Mouse (Mus musculus): ENCODE measurements around the gene Naa80.
"Not testable (repeated sequence)": the region's sequence is repeated elsewhere in the genome, so short reads cannot be mapped to it uniquely, and the experiment has no call there.

The Naa80 gene

DNA sequence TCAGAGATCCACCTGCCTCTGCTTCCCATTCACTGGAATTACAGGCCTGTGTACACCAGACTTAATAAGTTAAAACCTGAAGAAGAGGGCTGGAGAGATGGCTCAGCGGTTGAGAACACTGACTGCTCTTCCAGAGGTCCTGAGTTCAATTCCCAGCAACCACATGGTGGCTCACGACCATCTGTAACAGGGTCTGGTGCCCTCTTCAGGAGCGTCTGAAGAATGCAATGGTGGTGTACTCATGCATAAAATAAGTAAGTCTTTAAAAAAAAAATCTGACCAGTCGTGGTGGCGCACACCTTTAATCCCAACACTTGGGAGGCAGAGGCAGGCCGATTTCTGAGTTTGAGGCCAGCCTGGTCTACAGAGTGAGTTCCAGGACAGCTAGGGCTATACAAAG, 4.9 kb upstream of the Naa80 start:
- not testable (repeated sequence) for DNase-seq

DNA sequence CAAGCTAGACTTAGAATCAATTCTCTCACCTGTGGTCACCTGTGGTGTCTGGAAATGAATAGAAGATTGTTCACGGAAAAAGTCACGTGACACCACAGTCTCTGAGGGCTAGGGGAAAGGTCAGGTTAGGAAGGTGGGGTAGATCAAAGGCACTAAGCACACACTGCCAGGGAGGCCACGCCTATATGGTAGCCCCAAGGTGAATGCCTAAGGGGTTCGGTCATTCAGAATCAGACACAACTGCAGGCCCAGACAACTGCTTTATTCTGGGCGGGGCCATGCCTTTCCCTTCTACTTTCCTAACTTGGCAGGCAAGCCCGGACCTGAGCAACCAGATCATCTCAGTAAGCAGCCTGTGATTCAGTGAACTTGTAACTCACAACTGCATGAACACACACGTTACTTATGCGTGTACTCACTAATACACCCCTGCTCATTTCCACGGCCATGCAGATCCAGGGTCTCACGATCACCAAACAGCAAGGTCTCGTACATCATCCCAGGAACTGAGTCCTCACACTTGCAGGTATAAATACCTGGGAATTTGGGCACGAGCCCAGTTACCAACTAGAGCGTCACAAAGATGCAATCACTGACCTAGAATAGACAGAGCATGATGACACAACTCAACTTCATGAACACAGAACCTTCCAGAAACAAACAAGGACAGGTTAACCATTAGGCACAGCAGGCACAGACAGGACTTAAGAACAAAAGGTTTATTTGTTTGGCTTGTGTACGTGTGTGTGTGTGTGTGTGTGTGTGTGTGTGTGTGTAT, 2.9 kb upstream of the Naa80 start:
- no peak for DNase-seq

DNA sequence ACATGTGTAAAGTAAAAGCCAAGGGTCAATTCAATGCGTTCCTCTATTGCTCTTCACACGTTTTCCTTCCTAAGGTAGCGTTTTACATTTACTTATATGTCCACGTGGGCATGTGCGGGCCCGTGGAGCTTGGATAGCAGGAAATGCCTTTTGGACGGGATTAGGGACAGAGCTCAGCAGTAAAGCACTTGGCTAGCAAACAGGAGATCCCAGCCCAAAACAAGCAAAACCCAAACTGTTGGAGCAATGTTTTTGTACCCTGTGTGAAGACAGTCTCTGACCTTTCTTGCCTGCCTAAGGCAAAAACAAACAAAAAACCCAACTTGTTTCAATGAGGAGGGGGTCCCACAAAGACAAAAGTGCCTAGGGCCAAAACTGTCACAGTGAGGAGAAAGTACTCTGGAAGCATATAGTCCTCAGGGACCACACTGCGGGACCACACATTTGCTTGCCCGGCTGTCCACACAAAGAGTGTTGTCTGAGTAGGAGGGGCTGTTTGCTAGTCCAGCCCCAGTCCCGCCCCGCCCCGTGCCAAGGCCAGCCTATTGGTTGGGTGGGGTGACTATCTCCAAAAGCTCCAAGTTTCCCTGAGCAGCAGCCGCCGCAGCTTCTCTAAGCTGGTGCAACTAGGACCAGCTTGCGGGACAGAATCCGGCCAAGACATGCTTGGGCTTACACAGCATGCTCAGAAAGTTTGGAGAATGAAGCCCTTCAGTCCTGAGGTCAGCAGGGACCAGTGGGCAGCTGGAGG, 2.2 kb upstream of the Naa80 start, which contains the start of gene Hyal1:
Gene Hyal1, plus strand, starts transcription at position 571 of the 751 bp plus-strand sequence.
- DNase-seq: no peak

DNA sequence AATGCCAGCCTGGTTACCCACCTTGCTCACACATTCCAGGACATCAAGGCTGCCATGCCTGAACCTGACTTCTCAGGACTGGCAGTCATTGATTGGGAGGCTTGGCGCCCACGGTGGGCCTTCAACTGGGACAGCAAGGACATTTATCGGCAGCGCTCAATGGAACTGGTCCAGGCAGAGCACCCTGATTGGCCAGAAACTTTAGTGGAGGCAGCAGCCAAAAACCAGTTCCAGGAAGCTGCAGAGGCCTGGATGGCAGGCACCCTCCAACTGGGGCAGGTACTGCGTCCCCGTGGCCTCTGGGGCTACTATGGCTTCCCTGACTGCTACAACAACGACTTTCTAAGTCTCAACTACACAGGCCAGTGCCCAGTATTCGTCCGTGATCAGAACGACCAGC, 816 bp upstream of the Naa80 start:
- no peak for DNase-seq

DNA sequence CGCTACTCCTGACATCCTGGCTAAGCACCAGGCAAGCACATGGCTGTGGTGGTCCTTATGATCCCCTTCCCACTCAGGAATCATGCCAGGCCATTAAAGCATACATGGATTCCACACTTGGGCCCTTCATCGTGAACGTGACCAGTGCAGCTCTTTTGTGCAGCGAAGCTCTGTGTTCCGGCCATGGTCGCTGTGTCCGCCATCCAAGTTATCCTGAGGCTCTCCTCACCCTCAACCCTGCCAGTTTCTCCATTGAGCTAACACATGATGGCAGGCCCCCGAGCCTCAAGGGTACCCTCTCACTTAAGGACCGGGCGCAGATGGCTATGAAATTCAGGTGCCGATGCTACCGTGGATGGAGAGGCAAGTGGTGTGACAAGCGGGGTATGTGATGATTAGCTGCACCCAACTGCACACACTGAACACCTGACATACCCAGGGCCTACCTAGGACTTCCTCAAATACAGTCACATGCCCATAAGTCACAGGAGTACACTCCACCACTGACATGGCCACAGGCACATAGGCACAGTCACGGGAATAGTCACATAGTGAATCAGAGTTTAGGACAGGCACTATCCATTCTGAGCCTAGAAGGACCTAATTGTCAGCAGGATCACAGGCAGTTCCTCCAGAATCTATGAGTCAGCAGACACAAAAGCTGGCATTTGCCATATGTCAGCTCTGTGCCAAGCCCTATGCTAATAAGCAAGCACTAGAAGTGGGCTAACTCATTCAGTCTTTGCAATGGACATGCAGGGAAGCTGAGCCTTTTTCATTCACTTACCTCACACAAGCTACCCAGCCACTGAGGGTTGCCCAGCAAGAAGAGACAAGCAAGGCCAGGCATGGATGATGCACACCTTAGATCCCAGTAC, 575 bp downstream of the Naa80 start:
- DNase-seq: no peak

DNA sequence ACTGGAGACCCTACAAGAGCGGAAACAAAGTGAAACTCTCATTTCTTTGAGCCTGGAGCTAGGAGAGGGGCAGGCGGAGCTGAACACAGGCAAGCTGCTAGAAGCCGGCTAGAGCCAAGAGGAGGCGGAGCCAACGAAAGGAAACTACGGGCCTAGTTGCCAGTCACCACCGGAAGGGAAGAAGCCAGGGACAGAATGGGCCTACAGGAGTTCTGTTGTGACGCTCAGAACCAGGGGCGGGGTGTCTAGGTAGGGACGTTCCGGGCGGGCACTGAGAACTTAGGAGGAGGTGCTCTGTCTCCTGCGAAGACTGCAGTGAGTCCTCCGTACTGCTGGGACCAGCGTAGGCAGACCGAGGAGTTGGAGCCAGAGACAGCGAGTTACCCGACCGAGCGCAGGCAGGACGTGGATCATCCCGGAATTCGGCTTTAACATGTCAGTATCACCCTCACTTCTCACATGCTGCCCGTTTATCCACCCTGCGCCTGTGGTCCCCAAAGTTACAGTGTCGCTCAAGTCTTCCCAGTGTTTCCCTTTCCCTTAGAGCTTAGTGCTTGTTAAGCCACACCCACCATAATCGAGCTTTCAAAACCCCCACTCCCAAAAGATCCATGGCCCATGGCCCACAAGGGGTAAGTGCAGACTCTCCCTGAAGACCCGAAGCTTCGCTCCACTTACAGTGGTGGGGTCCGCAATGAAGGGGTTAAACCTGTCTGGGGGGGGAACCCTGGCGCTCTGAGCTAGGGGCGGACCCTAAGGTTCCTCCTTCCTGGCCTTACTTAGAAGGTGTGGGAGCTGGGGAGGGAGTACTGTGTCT, 2.0 kb downstream of the Naa80 start, which contains the start of gene Hyal3:
Gene Hyal3, plus strand, starts transcription at position 318 of the 817 bp plus-strand sequence.
- DNase-seq: peak; percentile 83 to 88

DNA sequence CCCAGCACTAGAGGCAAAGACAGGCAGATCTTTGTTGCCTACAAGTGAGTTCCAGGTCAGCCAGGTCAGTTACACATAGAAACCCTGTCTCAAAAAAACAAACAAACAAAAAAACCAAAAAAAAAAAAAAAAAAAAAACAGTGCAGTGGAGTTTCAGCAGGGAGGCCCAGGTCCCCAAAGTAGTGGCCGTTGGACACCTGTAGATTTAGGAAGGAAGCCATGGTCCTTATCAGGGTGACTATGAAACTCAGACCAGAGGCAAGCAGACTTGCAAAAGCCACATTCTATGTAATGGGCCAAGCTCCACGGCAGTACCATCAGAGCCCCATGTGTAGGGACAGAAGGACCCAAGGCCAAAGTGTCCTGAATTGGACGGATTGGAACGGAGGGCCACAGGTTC, 2.9 kb downstream of the Naa80 start:
- no peak for DNase-seq

DNA sequence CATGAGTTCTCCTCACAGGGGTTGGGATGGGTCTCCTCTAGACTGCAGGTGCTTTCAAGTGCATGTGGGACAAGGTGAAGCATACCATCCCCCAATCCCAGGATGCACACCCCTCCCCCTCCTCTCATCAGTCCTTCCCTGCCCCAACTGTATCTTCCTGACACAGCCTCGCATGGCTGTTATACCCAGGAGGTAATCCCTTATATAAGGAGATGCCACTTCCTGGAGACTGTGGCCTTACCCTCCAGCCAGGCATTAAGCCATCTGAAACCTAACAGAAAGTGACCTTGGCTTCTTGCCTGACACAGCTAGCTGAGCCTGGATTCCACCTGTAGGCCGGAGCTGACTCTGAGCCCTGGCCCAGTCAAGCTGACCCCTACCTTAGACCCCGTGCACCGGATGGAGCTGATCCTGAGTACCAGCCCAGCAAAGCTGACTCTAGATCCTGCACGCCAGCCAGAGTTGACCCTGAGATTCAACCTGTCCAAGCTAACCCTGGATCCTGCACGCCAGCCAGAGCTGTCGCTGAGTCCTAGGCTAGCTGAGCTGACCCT, 3.9 kb downstream of the Naa80 start:
- no peak for DNase-seq

DNA sequence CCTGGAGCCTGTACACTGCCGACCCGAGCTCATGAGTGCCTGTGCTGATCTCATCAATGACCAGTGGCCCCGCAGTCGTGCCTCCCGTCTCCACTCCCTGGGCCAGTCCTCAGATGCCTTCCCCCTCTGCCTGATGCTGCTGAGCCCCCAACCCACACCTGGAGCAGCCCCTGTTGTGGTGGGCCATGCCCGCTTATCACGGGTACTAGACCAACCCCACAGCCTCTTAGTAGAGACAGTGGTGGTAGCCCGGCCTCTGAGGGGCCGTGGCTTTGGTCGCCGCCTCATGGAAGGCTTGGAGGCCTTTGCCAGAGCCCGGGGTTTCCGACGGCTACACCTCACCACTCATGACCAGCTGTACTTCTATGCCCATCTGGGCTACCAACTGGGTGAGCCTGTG, 4.5 kb downstream of the Naa80 start:
- DNase-seq: no peak

DNA sequence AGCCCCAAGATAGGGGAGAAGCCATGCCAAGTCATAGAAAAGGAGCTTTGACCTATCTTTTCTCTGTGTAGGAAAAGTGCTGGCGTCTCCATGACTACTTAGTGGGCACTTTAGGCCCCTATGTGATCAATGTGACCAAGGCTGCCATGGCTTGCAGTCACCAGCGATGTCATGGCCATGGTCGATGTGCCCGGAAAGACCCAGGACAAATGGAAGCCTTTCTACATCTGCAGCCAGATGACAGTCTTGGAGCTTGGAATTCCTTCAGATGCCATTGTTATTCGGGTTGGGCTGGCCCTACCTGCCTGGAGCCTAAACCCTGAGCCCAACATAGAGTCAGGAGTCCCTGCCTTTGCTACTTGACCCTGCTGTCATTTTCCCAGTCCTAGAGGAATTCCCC, 7.8 kb downstream of the Naa80 start:
- DNase-seq: peak in 1 of 2 experiments; percentile 23

DNA sequence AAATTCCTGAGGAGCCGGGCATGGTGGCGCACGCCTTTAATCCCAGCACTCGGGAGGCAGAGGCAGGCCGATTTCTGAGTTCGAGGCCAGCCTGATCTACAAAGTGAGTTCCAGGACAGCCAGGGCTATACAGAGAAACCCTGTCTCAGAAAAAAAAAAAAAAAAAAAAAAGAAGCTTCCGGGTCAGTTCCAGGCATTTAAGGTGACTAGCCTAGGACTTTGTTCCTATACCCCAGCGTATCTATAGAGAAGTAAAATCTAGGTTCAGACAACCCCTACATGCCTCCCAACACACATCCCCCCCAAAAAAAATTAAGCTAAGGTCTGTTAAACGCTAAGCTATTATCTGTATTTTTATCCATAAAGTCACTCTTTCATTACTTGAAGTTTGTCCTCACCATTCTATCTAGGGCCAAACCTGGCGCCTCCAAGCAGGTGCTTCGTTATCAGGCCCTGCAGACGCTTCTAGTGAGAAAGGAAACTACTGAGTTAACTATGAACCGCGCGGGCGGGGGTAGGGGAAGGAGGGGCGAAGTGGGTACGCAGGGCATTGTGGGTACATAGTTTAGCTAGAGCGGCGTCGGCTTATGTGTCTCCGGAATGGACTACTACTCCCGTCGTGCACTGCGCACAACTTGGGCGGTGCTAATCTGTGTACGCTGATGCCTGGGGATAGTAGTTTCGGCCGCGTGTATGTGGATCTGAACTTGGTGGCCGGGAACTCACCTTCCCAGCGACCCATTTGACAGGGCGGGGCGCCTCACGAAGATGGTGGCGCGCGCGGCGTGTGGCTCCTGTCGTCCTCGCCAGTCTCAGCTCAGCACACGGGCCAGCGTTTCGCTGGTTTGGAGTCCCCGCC, 8.5 kb downstream of the Naa80 start, which contains the start of gene Ifrd2:
Gene Ifrd2, plus strand, starts transcription at position 669 of the 859 bp plus-strand sequence.
- DNase-seq: peak; percentile 97 to 99

DNA sequence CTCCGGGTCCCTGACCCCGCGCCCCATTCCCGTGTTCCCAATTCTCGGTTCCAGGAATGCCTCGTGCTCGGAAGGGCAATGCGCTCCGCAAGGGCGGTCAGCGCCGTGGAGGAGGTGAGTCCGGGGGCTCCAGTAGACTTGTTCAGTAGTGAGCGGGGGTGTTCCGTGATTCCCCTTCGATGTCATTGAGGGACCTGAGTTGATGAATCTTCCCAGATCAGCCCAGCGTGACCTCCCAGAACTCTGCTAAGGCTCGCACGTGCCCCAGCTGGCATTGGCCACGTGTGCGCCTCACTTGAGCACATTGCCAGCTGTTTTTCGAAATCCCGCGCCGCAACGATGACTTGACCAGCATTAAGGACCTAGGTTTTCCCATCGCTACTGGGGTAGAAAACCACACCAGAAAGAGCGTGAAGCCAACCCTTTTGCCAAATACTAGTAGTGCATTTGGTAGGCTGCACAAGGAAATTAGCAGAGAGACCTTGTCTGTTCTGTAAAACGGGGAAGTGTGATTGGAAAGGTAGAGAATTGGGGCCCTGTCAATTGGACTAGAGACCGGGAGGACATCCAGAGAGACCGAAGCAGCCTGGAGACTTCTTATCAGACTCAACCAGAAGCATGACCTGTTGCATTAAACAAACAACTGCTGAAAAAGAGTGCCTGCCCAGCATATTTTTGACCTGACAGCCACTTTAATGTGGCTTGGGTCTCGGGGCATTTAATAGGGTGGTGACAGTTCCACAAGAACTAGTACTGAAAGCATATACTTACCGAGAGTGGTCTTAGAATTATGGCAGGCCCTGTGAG, 9.3 kb downstream of the Naa80 start:
- DNase-seq: no peak

DNA sequence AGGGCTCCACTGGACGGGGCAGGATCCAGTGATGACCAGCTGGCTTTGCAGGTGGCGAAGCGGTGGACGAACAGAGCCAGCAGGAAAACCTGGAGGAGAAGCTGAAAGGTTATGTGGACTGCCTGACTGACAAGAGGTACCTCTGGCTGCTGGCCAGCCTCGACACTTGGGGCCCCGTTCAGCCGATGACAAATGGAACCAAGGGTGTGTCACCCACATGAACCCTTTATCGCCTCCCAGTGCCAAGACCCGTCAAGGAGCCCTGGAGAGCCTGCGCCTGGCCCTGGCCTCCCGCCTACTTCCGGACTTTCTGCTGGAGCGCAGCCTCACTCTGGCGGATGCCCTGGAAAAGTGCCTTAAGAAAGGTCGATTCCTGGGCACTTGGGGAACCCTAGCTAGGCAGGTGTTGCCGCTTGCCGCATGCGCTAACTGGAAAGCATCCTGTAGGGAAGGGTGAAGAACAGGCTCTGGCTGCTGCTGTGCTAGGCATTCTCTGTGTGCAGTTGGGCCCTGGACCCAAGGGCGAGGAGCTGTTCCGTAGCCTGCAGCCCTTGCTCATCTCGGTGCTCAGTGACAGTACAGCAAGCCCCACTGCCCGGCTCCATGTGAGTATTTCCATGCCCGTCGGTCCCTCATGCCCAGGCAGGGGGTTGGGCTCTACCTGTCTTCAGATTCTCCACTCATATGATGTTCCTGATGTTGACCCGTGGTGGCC, 11.5 kb downstream of the Naa80 start:
- peak in 1 of 2 experiments; percentile 30 for DNase-seq

DNA sequence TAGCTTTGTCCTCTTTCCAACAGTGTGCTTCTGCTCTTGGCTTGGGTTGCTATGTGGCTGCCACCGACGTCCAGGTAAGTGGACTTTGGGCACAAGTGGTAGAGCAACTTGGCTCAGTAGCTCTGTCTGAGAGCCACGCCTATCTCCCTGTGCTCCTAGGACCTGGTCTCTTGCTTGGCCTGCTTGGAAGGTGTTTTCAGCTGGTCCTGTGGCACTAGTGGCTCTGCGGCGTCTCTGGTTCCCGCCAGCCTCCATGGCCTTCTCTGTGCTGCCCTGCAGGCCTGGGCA, 12.0 kb downstream of the Naa80 start:
- DNase-seq: no peak

DNA sequence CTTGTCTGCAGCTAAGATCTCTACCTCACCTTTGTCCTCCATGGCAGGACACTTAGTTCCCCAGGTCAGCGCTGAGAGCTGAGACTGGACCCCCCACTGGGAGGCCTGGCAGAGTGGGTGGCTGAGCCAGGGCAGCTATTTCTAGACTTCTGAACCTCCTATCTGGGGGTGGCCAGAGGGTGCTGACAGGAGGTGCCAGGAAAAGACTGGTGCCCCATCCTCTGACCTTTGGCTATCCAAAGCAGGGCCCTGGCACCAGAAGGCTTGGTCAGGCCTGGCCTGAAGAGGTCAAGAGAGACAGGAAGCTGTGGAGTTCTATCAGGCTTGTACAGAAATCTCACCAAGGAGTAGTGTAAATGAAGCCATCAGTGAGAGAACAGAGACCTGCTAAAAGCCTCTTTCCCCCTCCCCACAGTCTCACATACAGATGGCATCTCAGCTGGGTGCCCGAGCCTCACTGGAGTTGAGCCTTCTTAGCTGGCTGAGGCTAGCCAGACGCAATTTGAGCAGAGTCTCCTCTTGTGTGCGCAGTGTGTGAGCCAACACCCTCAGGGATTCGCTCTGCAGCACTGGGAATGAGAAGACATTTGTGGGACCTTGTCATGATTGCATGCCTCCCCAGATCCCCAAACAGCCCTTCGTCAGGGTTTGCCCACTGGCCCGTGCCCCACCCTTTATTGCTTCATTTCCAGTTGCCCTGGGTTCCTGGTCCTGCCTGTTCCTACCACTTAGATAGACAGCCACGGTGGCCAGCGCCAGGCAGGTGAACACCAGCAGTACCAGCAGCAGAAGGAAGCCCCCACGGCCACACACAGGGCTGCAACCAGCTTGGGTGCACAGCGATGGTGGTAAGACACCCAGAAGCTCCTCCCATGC, 14.7 kb downstream of the Naa80 start:
- DNase-seq: no peak

DNA sequence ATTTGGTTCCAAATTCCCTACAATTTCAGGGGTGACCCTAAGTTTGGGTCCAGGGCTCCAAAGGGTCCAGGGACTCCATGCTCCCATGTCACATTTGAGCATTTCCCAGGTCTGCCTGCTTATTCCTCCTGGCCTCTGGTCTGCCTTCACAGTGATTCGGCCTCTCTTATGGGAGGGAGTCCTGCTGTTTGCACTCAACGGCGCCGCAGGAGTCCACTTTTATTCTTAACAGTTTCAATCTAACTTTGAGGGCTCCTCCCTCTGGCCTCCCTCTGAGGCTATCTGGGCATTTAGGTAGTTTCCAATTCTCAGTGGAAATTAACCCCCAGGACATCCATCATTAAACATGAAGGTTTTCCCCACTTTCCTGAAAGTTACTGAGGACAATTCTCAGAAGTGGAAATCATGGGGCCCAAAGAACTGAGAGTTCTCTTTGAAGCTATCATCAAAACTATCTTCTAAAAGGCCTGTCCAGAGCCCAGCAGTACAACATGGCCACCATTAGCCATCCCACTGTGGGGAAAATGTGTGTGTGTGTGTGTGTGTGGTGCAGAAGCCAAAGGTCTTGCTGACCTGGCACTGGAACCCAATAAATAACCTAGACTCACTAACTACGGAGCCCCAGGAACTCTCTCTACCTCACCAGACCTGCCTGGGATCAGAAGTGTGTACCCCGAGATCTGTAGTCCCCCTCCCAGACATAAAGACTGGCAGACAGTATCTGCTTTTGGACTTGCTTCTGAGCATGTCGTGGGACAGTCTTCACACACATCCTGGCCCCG, 15.8 kb downstream of the Naa80 start:
- DNase-seq: no peak
